Mouse (Mus musculus): ENCODE results near the gene Polr2m.
A peak's percentile ranks its signal among the peaks of the same experiment; 100 is the strongest.

The Polr2m gene

GRCm38 (mm10) chr9:71467434-71467833 lies 18.3 kb downstream of the Polr2m start:
- peak; percentile 72 for DNase-seq (ENCODE audit: inconsistent ontology term)

- DNase-seq (ENCODE audit: inconsistent ontology term), result no peak
Measured at GRCm38 (mm10) chr9:71466111-71466510, 19.6 kb downstream of the Polr2m start.

- DNase-seq (ENCODE audit: inconsistent ontology term), result no peak
Measured at GRCm38 (mm10) chr9:71463072-71463667, 22.6 kb downstream of the Polr2m start.

DNA sequence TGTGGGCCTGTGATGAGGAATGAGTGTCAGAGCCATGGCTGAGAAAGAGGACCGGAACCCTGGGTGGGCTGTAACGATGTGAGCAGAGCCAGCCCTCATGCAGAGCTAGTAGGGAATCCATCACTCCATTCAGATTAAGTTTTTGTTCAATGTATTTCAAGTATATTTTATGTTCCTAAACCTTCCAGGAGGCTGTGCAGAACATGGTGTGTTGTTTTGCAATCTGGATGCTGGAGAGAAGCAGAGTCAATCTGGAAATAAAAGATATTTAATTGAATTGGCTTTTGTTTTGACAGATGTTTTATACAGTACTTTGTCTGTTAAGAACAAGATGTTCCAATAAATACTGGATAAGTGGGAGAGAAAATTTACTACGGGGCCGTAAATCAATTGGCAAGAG lies 29.0 kb downstream of the Polr2m start:
- no peak for DNase-seq (ENCODE audit: inconsistent ontology term)

GRCm38 (mm10) chr9:71453917-71454316 lies 31.8 kb downstream of the Polr2m start:
- peak; percentile 4 for DNase-seq (ENCODE audit: inconsistent ontology term)

DNA sequence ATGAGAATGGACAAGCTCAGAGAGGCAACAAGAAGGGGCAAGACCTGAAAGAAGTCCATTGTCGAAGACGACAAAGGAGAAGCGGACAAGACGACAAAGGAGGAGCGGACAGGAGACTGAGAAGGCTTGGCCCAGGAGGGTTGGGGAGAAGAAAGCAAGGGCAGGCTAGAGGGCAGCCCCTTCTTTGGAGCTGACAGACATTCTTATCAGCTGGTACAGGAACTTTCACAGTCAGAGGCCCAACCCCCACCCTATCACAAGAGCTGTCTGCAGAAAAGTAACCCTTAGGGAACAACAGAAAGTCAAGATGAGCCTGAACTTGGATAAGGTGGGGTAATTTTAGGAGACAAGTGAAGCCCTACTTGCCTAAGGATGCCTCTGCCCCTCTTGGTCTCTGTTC lies 32.4 kb downstream of the Polr2m start:
- DNase-seq (ENCODE audit: inconsistent ontology term), result no peak

DNA sequence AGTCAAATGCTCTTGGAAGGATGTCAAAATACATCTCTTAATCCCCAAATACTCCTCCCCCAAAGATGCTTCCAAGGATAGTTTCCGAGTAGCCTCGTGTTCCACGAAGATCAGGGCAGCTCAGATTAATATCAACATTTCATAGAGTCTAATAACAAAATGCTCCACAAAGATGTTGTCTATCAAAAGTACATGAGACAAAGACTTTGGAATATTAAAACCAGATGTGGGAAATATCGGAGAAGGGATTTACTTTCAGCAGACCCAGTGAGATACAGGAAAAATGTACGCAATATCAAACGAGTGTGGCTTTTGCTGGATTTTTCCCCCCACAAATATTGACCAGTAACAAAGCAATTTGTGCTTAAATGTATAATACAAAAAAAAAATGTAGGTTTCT lies 35.1 kb downstream of the Polr2m start:
- DNase-seq (ENCODE audit: inconsistent ontology term), result no peak

DNA sequence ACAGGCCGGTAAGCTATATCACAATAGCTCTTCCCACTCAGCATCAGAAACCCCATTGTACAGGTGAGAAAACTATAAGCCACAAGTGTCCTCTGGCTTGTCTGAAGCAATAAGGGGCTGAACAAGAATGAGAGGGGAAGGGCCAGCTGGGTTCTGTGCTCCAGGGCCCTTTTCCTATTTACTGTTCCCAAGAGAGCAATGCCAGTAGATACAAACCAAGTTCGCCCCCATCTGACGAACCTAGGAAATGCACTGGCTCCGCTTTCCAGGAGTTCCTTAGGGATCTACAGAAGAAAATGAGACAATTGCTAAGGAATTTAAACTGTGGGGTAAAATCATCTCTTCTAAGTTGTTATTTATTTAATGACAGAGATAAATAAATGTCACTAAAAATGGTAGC lies 38.2 kb downstream of the Polr2m start:
- peak; percentile 52 for DNase-seq (ENCODE audit: inconsistent ontology term)

GRCm38 (mm10) chr9:71445308-71445707 lies 40.4 kb downstream of the Polr2m start:
- DNase-seq (ENCODE audit: inconsistent ontology term), result no peak

DNA sequence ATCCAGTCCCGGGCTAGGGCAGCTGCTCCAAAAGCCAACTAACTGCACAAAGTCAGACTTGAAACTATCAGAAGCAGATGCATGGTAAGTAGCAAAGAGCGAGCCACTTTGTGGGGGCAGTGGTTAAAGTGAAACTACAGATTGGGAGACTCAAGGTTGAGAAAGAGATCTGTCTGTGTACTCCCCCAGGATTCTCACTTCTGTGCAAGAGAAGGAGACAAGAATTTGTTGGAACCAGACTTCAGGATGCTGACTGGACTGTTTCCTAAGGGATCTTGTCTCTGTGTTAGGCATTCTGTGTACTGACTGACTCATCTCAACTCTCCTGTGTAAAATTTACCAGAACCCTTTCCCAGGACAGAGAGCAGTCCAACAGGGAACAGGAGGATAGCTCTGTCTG lies 47.6 kb downstream of the Polr2m start:
- peak; percentile 16 for DNase-seq (ENCODE audit: inconsistent ontology term)

Data from Muller cell, postnatal 12 days (primary cell).